Mouse (Mus musculus) layer of hippocampus, postnatal 14 days (tissue): ENCODE measurements at regions not wholly inside any gene's neighbourhood (a gene's known extent, or its start where the extent isn't known, plus 50 kb on each side); places are given as distances from the start of the nearest gene placed in this dataset.
A peak's percentile ranks its signal among the peaks of the same experiment; 100 is the strongest.

Experiments
- DNase-seq, 2 experiments: peaks; one replicate each; pipeline ENCODE4 v3.0.0; 2021 to 2022; ENCODE audit warnings: low spot score in 2 of 2, mixed read lengths in 1 of 2

DNA sequence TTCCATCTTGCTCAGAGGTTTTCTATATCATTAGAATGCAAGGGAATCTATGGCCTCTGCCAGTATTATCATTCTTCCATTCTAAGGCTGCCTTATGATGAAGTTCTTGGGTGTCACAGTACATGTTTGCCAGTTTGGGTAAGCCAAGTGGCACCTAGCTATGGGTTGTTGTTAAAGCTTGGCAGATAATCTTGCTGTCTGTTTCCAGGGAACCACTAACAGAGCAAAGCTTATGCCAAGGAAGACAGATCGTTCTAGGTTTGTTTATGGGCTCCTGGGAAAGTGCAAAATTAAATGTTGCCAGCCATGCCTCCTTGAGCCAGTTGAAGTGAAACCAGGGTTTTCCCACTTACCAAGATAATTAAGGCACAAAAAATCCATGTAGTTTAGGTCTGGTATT is 292.9 kb upstream of the Cobl start:
- DNase-seq = peak in 1 of 2 experiments; percentile 72

DNA sequence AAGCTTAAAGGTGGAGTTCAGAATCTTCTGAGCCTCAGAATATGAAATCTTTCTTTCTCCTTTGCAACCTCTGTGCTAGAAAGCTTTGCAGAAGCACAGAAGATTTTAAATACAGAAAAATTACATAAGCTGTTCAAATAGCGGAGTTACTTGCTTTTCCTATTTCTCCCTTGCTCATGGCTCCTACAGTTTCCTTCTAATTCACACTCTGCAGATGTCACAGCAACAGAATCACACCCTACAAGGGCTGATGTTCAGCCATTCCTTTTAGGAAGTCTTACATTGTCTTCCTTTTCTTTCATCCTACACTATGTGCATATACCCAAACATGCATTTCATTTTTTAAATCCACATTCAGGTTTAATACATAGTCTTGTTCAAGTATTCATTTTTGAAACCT is 285.3 kb upstream of the Cobl start:
- DNase-seq = no peak

DNA sequence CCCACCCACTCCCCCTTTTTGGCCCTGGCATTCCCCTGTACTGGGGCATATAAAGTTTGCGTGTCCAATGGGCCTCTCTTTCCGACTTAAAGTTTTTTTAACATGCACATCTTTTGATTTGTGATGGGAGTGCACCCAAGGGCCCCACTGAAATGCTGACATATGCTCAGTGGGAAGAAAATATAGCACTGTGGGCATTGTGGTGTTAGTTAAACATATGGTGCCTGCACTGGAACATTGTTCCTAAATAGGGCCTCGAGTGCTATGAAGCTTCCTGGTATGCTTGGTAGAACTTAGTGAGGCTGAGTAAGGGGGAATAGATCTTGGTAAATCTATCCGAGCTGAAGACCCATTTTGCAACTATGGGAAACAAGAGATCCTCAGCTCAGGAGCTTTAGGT is 284.5 kb upstream of the Cobl start:
- DNase-seq = no peak

DNA sequence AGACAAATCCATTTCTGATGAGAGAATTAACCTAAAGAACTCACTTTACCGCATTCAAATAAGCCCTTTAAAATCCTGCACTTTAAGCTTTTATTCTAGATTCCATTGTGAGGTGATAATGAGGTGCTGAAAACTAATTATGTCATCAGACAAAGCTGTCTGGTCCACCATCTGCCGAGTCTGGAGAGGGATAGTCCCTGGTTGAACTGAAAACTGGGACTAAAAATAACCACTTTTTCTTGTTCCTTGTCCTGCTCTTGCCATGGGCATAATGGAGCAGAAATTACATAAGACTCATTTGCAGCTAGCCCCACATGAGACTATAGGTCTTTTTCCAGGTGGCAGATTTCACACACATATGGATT is 277.4 kb upstream of the Cobl start:
- peak; percentile 39 to 80 for DNase-seq

DNA sequence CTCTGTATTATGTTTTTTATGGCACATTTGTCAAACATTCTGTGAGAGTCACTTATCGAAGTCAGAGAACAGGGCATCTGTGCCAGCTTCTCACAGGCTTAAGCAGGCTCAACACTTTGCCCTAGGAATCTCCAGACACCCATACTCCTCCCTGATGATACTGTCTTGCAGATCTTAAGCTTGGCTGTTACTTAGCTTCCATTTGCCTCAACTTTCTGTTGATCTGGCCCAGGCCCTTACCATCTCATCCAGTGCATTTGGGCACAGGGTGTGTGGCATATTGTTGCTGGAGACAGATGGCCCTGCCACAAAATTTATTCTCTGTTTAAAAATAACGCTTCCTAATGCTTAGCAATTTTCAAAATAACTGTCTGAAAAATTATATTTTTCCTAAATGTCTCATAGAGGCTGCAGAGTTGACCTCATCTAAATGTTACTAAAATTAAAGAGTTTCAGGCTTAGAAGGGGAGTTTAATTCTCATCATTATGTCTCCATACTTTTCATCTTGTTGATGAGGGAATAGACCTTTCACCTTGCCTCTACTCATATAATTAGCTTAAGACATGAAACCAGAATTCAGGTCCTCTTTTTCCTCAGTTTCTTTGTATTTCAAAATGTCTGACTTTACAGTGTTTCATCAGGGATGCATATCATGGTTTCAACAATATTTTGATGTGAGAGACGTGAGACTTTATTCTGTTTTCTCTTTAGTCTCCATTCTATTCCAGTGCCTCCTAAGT is 276.8 kb upstream of the Cobl start:
- peak; percentile 70 to 86 for DNase-seq

DNA sequence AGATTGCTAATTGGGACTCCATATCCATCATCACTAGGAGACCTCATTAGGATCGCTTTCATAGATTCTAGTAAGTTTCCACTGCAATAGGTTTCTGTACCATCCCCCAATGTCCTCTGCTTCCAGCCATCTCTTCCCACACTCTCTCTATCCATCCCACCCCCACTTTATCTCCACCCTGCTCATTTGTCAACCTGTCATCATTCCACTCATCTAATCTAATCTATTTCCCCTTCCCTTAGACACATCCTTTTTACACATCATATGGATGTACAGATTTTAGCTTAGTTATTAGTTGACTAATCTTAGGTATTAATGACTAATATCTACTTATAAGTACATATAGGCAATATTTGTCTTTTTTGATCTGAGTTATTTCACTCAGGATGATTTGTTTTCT is 269.5 kb upstream of the Cobl start:
- no peak for DNase-seq

DNA sequence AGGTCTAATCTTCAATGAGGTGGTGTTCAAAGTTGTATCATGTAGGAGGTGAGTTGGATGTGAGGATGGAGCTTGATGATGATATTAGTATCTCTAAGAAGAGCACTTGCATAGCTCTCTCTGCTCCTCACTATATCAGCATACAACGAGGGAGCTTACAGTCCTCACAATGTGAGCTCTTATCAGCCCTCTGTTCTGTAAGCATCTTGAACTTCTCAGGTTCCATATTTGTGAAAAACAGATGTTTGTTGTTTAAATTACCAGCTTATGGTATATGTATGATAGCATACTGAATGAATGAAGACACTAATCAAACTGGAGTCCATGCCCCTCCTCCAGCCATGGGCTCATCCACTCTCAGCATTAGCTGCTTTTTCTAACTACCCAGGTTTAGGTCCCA is 262.5 kb upstream of the Cobl start:
- DNase-seq = no peak

DNA sequence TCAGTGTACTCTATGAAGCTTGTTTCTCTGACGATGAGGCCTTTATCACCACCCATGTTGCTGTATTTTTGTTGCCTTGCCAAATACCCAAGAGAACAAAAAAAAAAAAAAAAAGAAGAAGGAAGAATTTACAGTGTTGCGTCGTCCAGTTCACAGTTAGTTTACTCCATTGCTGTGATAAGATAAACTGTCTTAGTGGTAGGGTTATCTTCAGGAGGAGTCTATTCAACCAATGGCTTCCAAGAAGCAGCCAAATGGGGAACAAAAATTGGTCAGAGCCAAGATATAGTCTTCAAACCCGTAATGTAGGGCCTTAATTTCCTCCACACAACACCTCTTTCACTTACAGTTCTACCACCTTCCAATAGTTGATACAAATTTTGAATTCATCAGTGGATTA is 261.7 kb upstream of the Cobl start:
- DNase-seq = no peak

DNA sequence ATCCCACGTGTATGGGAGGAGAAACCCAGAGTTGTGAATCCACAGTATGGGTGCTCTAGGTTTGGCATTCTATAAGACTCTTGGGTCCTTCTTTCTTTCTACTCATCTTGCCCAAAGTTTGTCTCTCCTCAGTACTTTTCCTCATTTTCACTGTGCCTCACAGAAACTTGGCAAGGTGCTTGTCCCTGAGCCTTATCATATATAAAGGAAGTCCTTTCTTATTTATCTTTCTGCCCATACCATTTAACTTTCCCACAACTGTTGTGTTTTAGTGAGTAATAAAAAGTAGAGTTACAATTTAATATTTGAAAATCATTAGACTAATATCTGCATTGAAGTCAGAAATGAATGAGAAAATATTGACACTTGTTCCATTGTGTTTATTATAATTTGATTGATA is 257.6 kb upstream of the Cobl start:
- no peak for DNase-seq

DNA sequence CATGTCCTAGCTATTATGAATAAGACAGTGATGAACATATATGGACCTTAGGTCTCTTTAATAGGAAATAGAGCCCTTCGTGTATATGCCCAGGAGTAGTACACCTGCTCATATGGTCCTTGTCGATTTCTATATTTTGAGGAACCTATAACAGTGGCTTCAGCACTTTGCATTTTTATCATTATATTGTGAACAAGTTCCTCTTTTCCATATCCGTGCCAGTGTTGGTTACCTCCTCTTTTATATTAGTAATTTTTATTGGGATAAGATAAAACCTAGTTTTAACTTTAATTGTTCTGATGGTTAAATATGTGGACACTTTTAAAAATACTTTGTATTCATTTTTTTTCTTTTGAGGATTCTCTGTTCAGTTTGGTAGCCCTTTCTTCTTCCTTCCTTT is 255.4 kb upstream of the Cobl start:
- DNase-seq = no peak

DNA sequence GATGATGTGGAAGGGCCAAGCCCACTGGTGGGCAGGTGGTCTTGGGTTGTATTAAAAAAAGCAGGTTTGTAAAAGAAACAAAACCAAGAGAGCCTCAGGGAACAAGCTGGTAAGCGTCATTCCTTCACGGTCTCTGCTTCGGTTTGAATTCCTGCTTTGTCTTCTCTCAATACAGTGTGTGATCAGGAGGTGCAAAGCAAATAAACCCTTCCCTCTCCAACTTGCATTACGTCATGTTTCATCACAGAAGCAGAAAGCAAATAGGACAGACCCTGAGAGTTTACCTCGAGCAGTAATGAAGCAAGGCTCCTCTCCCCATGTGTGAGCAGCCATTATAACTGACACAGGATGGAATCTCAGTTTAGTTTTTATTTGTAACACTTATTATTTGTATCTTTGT is 231.6 kb upstream of the Cobl start:
- no peak for DNase-seq

DNA sequence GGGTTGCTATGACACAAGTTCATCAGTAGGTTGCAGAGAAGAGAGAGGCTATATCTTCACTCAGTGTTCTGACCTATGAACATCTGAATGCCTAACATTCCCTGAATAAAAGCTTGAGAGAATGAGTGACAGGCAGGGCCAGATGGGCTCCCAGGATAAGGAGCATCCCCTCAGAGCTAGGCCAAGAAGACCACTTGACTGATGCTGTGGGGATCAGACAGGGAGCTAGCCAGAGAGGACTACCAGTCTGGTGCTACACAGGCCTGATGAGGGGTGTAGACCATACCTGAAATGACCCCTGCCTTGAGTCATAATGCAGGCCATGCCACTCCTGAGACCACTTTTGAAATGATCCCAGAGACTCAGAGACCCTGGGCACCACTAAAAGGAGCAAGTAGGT is 228.1 kb upstream of the Cobl start:
- DNase-seq = no peak

DNA sequence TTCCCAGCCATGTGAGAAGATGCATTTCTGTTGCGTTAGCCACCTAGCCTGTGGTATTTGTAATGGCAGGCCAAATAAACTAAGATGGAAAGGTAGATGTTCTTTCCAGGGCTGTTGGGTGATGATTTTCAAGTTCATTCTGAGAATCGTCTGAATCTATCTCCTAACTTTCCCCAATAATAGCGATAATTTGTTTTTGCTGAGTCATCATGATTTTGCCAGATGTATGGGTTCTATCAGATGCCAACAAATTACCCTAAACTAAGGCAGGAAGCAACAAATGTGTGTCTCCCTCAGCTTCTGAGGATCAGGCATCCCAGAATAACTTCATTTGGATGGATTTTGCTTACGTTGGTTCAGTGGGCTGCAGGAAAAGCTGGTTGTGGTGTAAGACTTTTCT is 222.0 kb upstream of the Cobl start:
- DNase-seq = no peak

DNA sequence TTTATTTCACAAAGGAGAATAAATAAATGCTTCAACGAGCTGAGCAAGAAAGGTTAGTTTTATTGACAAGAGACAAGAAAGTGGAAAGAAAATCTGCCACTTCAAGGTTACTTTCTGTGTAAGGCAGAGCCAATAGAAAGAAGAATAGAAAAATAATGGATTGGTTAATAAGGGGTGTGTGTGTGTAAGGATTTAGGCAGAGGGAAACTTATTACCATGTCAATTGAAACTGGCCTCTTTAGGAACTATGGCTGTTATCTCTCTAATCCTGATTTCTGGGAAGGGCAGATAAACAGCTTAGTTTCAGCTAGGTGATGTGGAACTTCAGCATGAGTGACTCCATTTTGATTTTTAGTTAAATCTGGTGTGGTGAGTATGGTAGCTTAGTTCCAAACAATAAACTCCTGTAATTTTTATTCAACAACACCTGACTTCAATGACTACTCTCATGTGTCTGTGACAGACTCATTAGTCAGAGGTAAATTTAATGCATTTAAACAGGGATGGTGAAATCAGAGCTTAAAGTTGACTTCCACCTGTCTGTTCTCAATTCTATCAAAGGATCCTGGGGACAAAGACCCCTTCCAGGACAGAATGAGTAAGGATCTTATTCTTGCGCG is 197.2 kb upstream of the Cobl start:
- no peak for DNase-seq

DNA sequence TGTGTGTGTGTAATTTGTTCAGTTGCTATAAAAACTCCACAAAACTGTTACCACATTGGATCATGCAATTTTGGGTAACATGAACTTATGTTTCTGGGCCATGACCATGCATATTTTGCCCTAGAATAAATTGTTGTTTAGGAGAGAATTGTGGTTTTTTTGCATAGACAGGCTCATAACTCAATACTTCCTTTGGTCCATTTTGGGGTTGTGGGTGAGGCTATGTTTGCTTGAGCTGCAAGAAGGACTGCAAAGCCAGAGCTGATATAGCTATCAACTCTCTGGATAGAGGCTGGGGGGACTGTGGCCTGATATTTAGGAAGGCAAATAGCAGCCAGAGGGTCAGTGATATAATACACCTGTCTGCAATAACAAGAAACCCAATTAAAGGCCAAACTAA is 194.1 kb upstream of the Cobl start:
- DNase-seq = no peak

DNA sequence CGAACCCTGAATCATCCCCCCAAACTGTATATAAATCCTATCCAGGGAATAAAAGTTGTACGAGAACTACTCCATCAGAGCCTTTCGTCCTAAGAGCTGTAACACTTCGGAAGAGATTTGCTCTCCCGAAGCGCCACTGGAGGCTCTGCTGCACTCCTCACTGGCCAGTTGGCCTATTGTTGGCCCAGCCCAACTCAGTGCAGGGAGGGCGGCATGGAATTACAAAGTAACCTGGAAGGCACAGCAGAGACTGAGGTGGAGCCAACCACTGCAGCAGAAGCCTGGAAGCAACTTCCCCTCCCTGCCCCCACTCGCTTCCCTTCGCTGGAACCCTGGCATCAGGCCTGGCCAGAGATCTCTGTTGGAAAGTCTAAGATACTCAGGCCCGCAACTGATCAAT is 191.7 kb upstream of the Cobl start:
- no peak for DNase-seq
